Mouse (Mus musculus) cortical plate, adult 2 months (tissue): ENCODE results near the gene Muc2.

Experiments used
- CTCF ChIP-seq: fragments of 200-500 bp; IDR thresholded peaks from 2 replicates; pipeline ENCODE4 v1.5.1; 2011; ENCODE audit warnings: mild to moderate bottlenecking, control low read depth, low read length; ENCODE audit not compliant: insufficient read depth; ENCODE audit errors: extremely low read depth
- POLR2A ChIP-seq: fragments of 200-500 bp; IDR thresholded peaks from 2 replicates; pipeline ENCODE4 v1.6.1; 2011; ENCODE audit warnings: mild to moderate bottlenecking, low read length, control low read depth; ENCODE audit not compliant: insufficient read depth; ENCODE audit errors: extremely low read depth

DNA sequence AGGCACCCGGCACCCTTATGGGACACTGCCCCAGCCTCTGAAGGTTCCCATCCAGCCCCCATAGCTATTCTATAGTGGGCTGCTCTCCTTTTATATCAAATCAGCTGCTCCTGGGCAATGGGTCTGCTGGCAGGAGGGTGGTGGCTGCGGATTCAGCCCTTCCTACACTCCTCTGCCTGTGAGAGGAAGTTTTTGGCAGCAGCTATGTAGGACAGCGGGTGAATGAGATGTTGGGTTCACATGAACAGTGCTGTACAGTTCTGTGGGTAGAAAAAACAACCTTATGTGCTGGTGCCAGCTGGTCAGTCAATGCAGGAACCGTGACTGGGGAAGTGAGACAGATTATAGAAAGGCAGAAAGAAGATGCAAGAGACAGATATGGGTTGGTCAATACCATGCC, 11.2 kb upstream of the Muc2 start:
- no peak for TF ChIP-seq CTCF
- no peak for TF ChIP-seq POLR2A
